Mouse (Mus musculus) embryo, embryonic 11.5 days (tissue): ENCODE measurements around the gene Rps12.
"Not testable (repeated sequence)": the region's sequence is repeated elsewhere in the genome, so short reads cannot be mapped to it uniquely, and the experiment has no call there.

Experiments
- DNase-seq: peaks from one replicate; pipeline ENCODE4 v3.0.0-alpha.2; 2012; ENCODE audit warnings: low read depth, low spot score

Gene Rps12

DNA sequence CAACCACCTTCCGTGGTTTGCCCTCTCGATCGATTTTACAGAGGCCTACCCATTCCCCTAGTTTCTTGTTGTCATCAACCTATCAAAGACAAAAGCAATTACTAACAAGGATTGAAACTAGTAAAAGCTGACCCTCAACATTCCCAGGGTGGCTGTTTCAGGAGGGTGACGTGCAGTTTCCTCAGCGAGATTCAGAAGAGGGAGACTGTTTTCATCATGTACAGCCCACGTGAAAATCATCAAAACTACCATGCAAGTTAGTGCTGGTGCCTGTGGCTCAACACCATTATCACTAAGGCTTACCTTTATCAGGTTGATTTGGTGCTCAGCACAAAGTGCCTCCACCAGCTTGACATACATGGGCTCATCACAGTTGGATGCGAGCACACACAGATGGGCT lies 1.5 kb downstream of the Rps12 start:
- DNase-seq = not testable (repeated sequence)

DNA sequence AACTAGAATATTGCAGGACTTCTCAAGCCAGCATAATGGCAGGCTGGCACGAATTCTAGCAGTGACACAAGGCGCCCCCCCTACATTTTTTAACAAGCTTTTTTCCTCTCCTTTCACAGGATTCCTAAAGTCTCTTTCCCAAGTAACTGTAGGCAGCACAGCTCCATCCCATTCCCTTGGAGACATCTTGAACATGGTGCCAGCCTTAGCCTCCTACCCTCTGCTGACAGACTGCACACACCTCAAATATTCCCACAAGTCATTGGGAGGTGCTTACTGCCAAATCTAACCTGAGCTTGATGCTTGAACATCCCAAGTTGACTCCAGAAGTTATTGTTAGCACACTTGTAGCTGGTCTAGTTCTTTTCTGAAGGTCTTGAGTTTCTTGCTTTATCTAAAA lies 3.0 kb downstream of the Rps12 start:
- DNase-seq = no peak

GRCm38 (mm10) chr10:23783493-23783884 lies 3.6 kb downstream of the Rps12 start:
- DNase-seq = no peak

DNA sequence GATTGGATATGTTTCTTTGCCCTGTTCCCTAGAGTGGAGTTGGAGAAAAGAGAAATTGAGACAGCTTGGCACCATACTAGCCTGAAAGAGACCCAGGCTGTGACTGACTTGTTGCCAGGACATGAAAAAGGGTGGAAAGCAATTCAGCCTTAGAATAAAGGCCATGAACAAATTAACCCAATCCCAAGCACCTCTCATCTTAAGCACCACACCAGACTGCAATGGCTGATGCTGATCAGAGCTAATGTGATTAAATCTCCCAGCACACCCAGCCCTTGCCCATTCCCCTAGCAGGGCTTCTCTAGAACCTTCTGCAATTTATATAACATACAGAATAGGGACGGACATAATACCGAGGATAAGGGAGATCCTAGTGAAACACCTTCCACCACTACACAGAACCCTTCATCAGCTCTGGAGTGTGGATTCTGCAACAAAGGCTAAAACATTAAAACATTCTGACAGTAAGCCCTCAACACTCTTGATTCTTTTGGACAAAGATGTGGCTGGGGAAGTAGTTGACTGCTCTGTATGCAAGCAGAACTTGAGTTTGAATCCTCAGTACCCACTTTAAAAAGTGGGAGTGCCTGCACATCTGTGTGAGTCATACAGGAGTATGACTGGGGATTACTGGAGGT lies 4.1 kb downstream of the Rps12 start:
- DNase-seq = no peak

GRCm38 (mm10) chr10:23781760-23782735 lies 5.0 kb downstream of the Rps12 start:
- DNase-seq = no peak

GRCm38 (mm10) chr10:23780539-23781275 lies 6.4 kb downstream of the Rps12 start:
- DNase-seq = no peak

GRCm38 (mm10) chr10:23777288-23777945 lies 9.7 kb downstream of the Rps12 start:
- no peak for DNase-seq

DNA sequence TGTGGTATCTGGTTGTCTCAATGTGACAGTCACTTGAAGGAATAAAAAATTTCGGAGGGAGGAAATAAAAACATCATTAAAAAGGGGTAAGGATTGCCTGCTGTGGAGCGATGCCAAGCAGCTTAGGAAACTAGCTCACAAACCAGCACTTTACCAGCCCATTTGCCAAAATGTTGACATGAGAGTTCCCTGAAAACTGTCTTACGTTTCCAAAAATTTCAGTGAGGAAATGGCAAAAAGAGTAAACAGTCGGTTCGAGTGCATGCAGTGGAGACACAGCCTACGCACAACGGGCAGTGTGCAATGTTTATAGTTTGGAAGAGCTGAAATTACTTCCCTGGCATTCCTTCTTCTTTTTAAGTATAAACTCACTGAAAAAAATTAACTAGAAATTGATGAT lies 32.9 kb downstream of the Rps12 start:
- DNase-seq = no peak
